Mouse (Mus musculus): ENCODE results near the gene Ltb4r1. TPM values are rescaled to one million over a fixed set of nuclear protein-coding genes. Genes with fewer than 3 reads are reported as not detected.

Gene Ltb4r1
- 0.21 and 0.61 TPM in 2 replicates for polyA plus RNA-seq (2015; fragmentation: Nextera tagmentation; extraction: Ambion mirVana)

DNA sequence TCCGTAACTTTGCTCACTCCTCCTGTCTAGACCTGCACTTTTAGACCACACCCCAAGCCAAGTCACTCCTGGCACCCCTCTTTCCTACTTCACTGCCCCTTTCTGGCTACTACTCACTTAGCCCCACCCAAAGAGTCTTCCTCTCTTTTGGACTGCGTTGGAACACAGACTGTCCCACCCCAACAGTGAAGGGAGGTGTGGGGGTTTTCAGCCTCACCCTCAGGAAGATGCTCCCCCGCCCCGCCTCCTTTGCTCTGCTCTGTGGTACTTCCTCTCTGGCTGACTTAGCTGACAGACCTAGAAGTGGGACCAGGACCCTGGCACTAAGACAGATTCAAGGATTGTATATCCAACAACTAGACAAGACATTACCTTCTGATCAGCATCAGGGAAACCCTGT lies at the start of gene Ltb4r1:
Ltb4r1 (plus strand) TSS at position 267 of the 400 bp plus-strand sequence.

DNA sequence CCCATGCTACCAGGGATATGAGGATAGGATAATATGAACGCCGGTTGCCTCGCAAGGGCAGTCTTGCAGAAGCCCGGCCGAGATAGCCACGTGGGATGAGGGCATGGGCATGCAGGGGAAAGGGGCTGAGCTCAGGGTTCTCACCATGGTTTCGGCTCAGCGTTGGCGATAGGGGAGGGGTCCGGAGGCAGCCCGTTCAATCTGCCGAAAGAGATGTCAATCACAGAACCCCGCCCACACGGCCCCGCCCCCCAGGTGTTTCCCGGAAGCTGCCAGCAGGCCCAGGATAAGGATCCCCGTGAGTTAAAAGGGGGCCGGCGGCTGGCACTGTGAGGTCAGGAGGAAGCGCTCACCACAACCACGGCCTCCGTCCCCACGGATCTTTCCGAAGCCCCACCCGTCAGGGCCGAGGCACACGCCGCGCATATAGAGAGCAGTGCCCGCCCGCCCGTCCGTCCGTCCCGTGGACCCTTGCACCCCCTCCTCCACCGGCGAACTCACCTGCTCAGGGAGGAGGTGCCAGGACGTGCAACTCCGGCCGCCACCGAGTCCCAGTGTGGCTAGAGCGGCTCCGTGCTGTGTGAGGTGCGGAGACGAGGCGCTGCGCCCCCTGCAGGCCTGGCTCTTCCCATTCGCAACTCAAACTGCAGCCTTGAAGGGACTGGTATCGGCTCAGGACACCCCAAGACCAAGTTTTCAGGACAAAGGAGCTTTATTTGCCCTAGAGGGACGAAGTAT lies 43.9 kb upstream of the Ltb4r1 start, which contains the start of gene Rabggta:
Rabggta (minus strand) TSS at position 564 of the 738 bp plus-strand sequence.

DNA sequence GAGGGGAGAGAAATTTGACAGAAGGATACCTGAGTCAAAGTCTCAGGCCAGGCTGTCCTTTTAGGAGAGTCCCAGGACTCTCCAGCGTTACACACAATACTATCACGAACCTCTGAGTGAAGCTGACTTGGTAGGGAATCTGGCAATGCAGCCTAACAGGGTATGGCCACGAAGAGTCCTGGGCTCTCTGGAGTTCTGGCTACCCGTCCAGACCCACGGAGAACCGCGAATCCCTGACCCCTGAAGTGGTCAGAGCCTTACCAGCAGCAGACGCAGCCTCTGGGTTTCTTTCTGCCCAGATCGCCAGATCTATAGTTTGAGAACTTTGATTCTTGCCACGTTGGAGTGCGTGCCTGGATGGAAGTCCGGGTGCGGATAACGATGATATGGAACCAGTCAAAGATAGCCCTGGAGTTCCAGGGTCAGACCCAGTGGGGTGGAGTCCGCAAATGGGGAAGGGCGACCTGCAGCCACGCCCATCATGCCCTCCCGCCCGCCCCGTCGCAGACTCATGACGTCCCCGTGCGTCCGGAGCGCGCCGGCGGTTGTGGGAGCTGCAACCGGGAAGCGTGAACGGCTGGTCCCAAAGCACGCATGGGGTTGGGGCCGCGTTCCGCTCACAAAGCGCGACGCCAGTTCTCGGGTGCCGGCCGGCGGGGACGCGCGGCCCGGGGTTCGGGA lies 20.4 kb upstream of the Ltb4r1 start, which contains the start of the genes Dhrs1 and Nop9:
Dhrs1 (minus strand) TSS at position 511 of the 681 bp plus-strand sequence.
Nop9 (plus strand) TSS at position 514 of the 681 bp plus-strand sequence.

DNA sequence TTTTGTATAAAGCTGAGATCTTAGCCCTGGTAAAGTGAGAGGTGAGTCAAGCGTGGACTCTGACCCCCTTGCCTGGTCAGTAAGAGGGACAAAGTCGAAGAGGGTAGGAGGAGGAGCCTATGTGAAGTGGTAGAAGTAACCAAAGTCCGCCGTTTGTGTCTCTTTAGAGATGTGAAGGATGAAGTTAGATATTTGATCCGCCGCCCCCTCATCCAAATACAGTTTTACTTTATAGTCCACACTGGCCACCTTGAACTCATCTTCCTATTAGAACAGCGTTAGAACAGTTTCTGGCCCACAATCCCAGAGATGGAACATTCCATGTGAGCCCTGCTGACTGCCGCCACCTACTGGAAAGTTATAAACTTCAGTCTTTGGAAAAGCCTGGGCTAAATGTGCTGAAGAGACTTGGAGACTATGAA lies 7.4 kb upstream of the Ltb4r1 start, which contains the start of gene Cideb:
Cideb (minus strand) TSS at position 96 of the 422 bp plus-strand sequence.

DNA sequence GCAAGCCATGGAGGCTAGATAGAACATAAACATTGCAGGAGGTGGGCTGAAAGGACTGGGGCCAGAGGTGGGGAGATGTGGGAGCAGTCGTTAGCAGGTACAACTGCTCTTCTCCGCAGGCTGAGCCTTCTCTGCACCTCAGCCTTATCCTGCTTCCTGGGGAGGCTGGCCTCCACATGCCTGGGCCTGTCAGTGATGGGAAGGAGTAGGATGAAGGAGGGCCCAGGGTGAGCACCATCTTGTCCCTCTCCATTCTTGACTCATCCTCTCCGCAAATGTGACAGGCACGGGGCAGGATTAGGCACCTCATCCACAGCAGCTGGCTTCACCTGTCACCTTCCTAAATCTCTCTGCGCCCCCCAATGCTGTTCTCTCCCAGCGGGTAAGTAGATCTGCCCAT lies 4.6 kb upstream of the Ltb4r1 start, which contains the start of gene Ltb4r2:
Ltb4r2 (plus strand) TSS at position 266 of the 400 bp plus-strand sequence.

DNA sequence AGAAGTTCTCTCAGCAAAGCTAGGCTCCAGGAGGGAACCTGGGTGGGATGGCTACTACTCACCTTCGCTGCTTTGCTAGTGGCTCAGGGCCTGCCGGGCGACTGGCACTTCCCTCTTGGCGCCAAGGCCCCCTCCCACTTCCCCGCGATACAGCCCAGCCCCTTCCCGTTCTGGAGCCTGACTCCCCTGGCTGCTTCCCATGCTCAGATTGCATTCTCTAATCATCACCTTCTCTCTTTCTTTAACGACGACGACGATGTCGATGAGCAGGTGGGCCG lies 18.1 kb downstream of the Ltb4r1 start, which contains the start of gene Adcy4:
Adcy4 (minus strand) TSS at position 138 of the 278 bp plus-strand sequence.

DNA sequence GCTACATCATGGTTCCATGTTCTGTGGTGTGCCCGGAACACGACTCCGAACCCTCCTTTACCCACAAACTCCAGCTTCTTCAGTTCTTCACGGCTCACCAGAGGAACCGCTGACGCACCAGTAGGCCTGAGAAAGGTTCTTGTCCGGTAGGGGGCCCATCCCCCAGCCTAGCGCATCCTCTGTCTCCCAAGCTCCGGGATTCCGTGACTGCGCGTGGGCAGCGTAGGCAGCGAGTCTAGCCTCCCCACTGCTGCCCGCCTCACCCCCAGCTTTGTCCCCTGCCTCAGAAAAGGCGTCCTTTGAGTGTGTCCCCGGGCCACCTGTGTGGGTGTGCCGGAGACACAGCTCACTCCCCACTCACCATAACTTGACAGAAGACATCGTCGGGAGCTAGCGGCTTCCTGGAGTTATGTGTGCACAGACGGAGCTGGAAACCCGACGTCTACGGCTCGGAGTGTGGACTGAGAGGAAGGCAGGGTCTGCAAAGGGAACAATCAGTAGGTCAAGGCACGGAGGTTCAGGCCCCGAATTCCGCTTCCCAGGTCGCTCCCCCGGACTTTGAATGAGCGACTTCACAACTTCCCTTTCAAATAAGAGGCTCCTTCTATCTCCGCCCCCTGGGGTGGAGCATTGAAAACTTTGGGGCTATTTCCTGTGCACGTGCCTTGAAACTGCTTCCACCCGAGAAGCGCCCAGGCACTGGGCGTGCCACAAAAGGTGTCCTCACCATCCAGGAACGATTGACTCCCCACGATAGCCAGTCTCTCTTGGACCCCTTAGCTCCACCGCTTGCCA lies 22.7 kb downstream of the Ltb4r1 start, which contains the start of gene Ripk3:
Ripk3 (minus strand) TSS at position 610 of the 795 bp plus-strand sequence.

Other genes starting within 250 kb of the Ltb4r1 start
- not detected in 2 replicates for gene Nrl, start 241.0 kb upstream of the Ltb4r1 start, polyA plus RNA-seq (2015; fragmentation: Nextera tagmentation; extraction: Ambion mirVana)
- 15.8 and 17.4 TPM in 2 replicates for gene Pck2, start 225.7 kb upstream of the Ltb4r1 start, polyA plus RNA-seq (2015; fragmentation: Nextera tagmentation; extraction: Ambion mirVana)
- 45.2 and 45.3 TPM in 2 replicates for gene Dcaf11, start 206.0 kb upstream of the Ltb4r1 start, polyA plus RNA-seq (2015; fragmentation: Nextera tagmentation; extraction: Ambion mirVana)
- gene A730061H03Rik, start 205.6 kb upstream of the Ltb4r1 start, polyA plus RNA-seq (2015; fragmentation: Nextera tagmentation; extraction: Ambion mirVana), result 1.2 and 1.5 TPM in 2 replicates
- gene Fitm1, start 190.3 kb upstream of the Ltb4r1 start, polyA plus RNA-seq (2015; fragmentation: Nextera tagmentation; extraction: Ambion mirVana), result 342 and 394 TPM in 2 replicates
- gene Psme1, start 187.8 kb upstream of the Ltb4r1 start, polyA plus RNA-seq (2015; fragmentation: Nextera tagmentation; extraction: Ambion mirVana), result 88.6 and 106 TPM in 2 replicates
- 63.2 and 67.4 TPM in 2 replicates for gene Emc9, start 180.7 kb upstream of the Ltb4r1 start, polyA plus RNA-seq (2015; fragmentation: Nextera tagmentation; extraction: Ambion mirVana)
- 186 and 262 TPM in 2 replicates for gene Psme2, start 174.8 kb upstream of the Ltb4r1 start, polyA plus RNA-seq (2015; fragmentation: Nextera tagmentation; extraction: Ambion mirVana)
- 10.3 and 13.4 TPM in 2 replicates for gene Rnf31, start 174.3 kb upstream of the Ltb4r1 start, polyA plus RNA-seq (2015; fragmentation: Nextera tagmentation; extraction: Ambion mirVana)
- 11.4 and 12.2 TPM in 2 replicates for gene Irf9, start 162.4 kb upstream of the Ltb4r1 start, polyA plus RNA-seq (2015; fragmentation: Nextera tagmentation; extraction: Ambion mirVana)
- 1.8 and 1.9 TPM in 2 replicates for gene Rec8, start 147.9 kb upstream of the Ltb4r1 start, polyA plus RNA-seq (2015; fragmentation: Nextera tagmentation; extraction: Ambion mirVana)
- gene Ipo4, start 130.0 kb upstream of the Ltb4r1 start, polyA plus RNA-seq (2015; fragmentation: Nextera tagmentation; extraction: Ambion mirVana), result 52.7 and 61.0 TPM in 2 replicates
- 1.3 and 2.0 TPM in 2 replicates for gene Gm49378, start 128.1 kb upstream of the Ltb4r1 start, polyA plus RNA-seq (2015; fragmentation: Nextera tagmentation; extraction: Ambion mirVana)
- gene Tm9sf1, start 122.2 kb upstream of the Ltb4r1 start, polyA plus RNA-seq (2015; fragmentation: Nextera tagmentation; extraction: Ambion mirVana), result 48.0 and 52.2 TPM in 2 replicates
- gene Tssk4, start 115.8 kb upstream of the Ltb4r1 start, polyA plus RNA-seq (2015; fragmentation: Nextera tagmentation; extraction: Ambion mirVana), result 0.24 and 0.32 TPM in 2 replicates
- 29.8 and 35.3 TPM in 2 replicates for gene Mdp1, start 105.5 kb upstream of the Ltb4r1 start, polyA plus RNA-seq (2015; fragmentation: Nextera tagmentation; extraction: Ambion mirVana)
- 15.1 and 16.5 TPM in 2 replicates for gene Gmpr2, start 94.0 kb upstream of the Ltb4r1 start, polyA plus RNA-seq (2015; fragmentation: Nextera tagmentation; extraction: Ambion mirVana)
- gene Nedd8, start 93.8 kb upstream of the Ltb4r1 start, polyA plus RNA-seq (2015; fragmentation: Nextera tagmentation; extraction: Ambion mirVana), result 356 and 376 TPM in 2 replicates
- gene Tinf2, start 84.1 kb upstream of the Ltb4r1 start, polyA plus RNA-seq (2015; fragmentation: Nextera tagmentation; extraction: Ambion mirVana), result 14.2 and 15.0 TPM in 2 replicates
- 0.35 and 1.9 TPM in 2 replicates for gene Tgm1, start 52.0 kb upstream of the Ltb4r1 start, polyA plus RNA-seq (2015; fragmentation: Nextera tagmentation; extraction: Ambion mirVana)
- gene Rabggta, start 43.7 kb upstream of the Ltb4r1 start, polyA plus RNA-seq (2015; fragmentation: Nextera tagmentation; extraction: Ambion mirVana), result 12.8 and 13.3 TPM in 2 replicates
- gene Dhrs1, start 20.3 kb upstream of the Ltb4r1 start, polyA plus RNA-seq (2015; fragmentation: Nextera tagmentation; extraction: Ambion mirVana), result 41.5 and 50.2 TPM in 2 replicates
- 14.6 and 17.5 TPM in 2 replicates for gene Nop9, start 20.3 kb upstream of the Ltb4r1 start, polyA plus RNA-seq (2015; fragmentation: Nextera tagmentation; extraction: Ambion mirVana)
- 0.11 and 0.12 TPM in 2 replicates for gene Cideb, start 7.5 kb upstream of the Ltb4r1 start, polyA plus RNA-seq (2015; fragmentation: Nextera tagmentation; extraction: Ambion mirVana)
- gene Ltb4r2, start 4.5 kb upstream of the Ltb4r1 start, polyA plus RNA-seq (2015; fragmentation: Nextera tagmentation; extraction: Ambion mirVana), result 0.23 and 0.41 TPM in 2 replicates
- gene Adcy4, start 18.1 kb downstream of the Ltb4r1 start, polyA plus RNA-seq (2015; fragmentation: Nextera tagmentation; extraction: Ambion mirVana), result 5.0 and 5.7 TPM in 2 replicates
- gene Ripk3, start 22.9 kb downstream of the Ltb4r1 start, polyA plus RNA-seq (2015; fragmentation: Nextera tagmentation; extraction: Ambion mirVana), result 6.7 and 11.8 TPM in 2 replicates
- 10.9 and 11.6 TPM in 2 replicates for gene Nfatc4, start 57.2 kb downstream of the Ltb4r1 start, polyA plus RNA-seq (2015; fragmentation: Nextera tagmentation; extraction: Ambion mirVana)
- 3.1 and 3.3 TPM in 2 replicates for gene Nynrin, start 88.0 kb downstream of the Ltb4r1 start, polyA plus RNA-seq (2015; fragmentation: Nextera tagmentation; extraction: Ambion mirVana)
- 0.21 and 0.28 TPM in 2 replicates for gene Cbln3, start 118.4 kb downstream of the Ltb4r1 start, polyA plus RNA-seq (2015; fragmentation: Nextera tagmentation; extraction: Ambion mirVana)
- gene Khnyn, start 119.0 kb downstream of the Ltb4r1 start, polyA plus RNA-seq (2015; fragmentation: Nextera tagmentation; extraction: Ambion mirVana), result 6.2 and 7.7 TPM in 2 replicates
- 66.3 and 69.2 TPM in 2 replicates for gene Sdr39u1, start 134.3 kb downstream of the Ltb4r1 start, polyA plus RNA-seq (2015; fragmentation: Nextera tagmentation; extraction: Ambion mirVana)
- 390 and 665 TPM in 2 replicates for gene Cma1, start 178.7 kb downstream of the Ltb4r1 start, polyA plus RNA-seq (2015; fragmentation: Nextera tagmentation; extraction: Ambion mirVana)
- 0.28 and 0.91 TPM in 2 replicates for gene Cma2, start 185.0 kb downstream of the Ltb4r1 start, polyA plus RNA-seq (2015; fragmentation: Nextera tagmentation; extraction: Ambion mirVana)

Measured in skeletal muscle tissue, postnatal 0 days (tissue).